Mouse (Mus musculus) megakaryocyte, embryonic 14.5 days (primary cell): Measurements from ENCODE around the gene Glb1.

Source experiments
- FLI1 ChIP-seq: IDR thresholded peaks from 2 replicates; pipeline ENCODE4 v1.6.1; 2012; ENCODE audit warnings: low read length, inconsistent platforms, mixed read lengths
- GATA1 ChIP-seq: IDR thresholded peaks from 3 replicates; pipeline ENCODE4 v1.6.1; 2012; ENCODE audit warnings: mixed read lengths, low read length, inconsistent platforms, borderline replicate concordance

- TF ChIP-seq GATA1 (no peak), FLI1 (no peak)
Observed at GRCm38 (mm10) chr9:114426201-114426600, 25.3 kb downstream of the Glb1 start.
